Mouse (Mus musculus): Measurements from ENCODE around the gene Zfp449. TPM values are rescaled to one million over a fixed set of nuclear protein-coding genes. Genes with fewer than 3 reads are reported as not detected.

Zfp449 gene
- total and polyA plus RNA-seq, 3 experiments, result 1.3 to 2.2 (median 1.3) TPM

DNA sequence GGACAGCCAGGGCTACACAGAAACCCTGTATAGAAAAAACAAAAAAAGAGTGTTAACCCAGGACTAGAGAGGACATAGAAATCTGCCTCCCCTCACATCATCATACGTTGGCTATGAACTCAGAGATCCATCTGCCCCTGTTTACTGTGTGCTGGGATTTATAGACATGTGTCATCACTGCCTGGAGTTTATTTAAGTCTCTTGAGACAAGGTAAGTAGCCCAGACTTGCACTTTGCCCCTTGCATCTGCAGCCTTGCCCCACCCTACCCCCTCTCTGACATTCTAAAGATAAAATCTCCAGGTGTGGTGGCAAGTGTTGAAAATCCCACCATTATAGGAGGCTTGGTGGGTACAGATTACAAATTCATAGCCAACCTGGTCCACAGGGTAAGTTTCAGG lies 33.4 kb upstream of the Zfp449 start:
- no peaks in the 10 kb centered on the region for H3K9me3 ChIP-seq (replicated peaks; ENCODE audit: low read length)
- in situ Hi-C loops (cut with MboI; ENCODE audit: low pct_ligation_motif_present, low pct_unique_long_range_greater_than_20kb, low sequenced_read_pairs), result no loop called here
- H3K4me1 ChIP-seq (ENCODE audit: control insufficient read depth in 1 of 2, insufficient read depth in 2 of 2), result peaks cover 0 to 3% of the 10 kb centered on the region in 2 experiments; a peak in 1 of 4 replicates
- no peaks in the 10 kb centered on the region for H3K79me2 ChIP-seq (replicated peaks; ENCODE audit: control insufficient read depth, extremely low read depth, insufficient read depth, poor library complexity, severe bottlenecking)
- no peak overlapping the region for H3K4me3 ChIP-seq (replicated peaks in 1 of 3; ENCODE audit: low read depth in 2 of 3, low read length in 2 of 3, poor library complexity in 1 of 3)
- no peak overlapping the region for H3K27ac ChIP-seq (ENCODE audit: insufficient read depth, low read depth)
- dilution Hi-C loops (cut with MboI; ENCODE audit: extremely low pct_ligation_motif_present, extremely low pct_unique_long_range_greater_than_20kb, low sequenced_read_pairs), result no loop called here
- TF ChIP-seq JUND (conservative IDR thresholded peaks at IDR 0.05; ENCODE audit: low read depth, low read length) (no peak), E2F4 (IDR thresholded peaks at IDR 0.05; ENCODE audit: insufficient replicate concordance, low read depth, low read length) (no peak), ETS1 (conservative IDR thresholded peaks at IDR 0.05; ENCODE audit: low read depth, low read length) (no peak), SMC3 (IDR thresholded peaks at IDR 0.05; ENCODE audit: low read depth, low read length) (no peak), NELFE (IDR thresholded peaks at IDR 0.05; ENCODE audit: low read depth, low read length) (no peak), MYC (IDR thresholded peaks at IDR 0.05; ENCODE audit: low read depth, low read length) (no peak), SIN3A (IDR thresholded peaks at IDR 0.05; ENCODE audit: low read length) (no peak), RAD21 (IDR thresholded peaks at IDR 0.05; ENCODE audit: low read depth, low read length) (no peak), USF1 (IDR thresholded peaks at IDR 0.05; ENCODE audit: low read depth, low read length) (no peak), MAFK (IDR thresholded peaks at IDR 0.05; ENCODE audit: insufficient replicate concordance, low read length) (no peak), MAZ (IDR thresholded peaks at IDR 0.05; ENCODE audit: low read depth, low read length) (no peak), IRF4 (IDR thresholded peaks at IDR 0.05; ENCODE audit: low read depth, low read length) (no peak), CHD1 (IDR thresholded peaks at IDR 0.05; ENCODE audit: low read depth, low read length) (no peak), ZKSCAN1 (IDR thresholded peaks at IDR 0.05; ENCODE audit: borderline replicate concordance, low read depth, low read length) (no peak), MEF2A (IDR thresholded peaks at IDR 0.05; ENCODE audit: borderline replicate concordance, low read depth, low read length) (no peak), MXI1 (IDR thresholded peaks at IDR 0.05; ENCODE audit: low read depth, low read length) (no peak), MAX (IDR thresholded peaks at IDR 0.05; ENCODE audit: low read length) (no peak)
- H3K4me2 ChIP-seq (ENCODE audit: insufficient read depth, low read depth, poor library complexity, severe bottlenecking), result no peak overlapping the region
- no peak for DNase-seq (ENCODE audit: extremely low read depth)
- no peaks in the 10 kb centered on the region for H3K27me3 ChIP-seq (replicated peaks)
- no peaks in the 10 kb centered on the region for H3K36me3 ChIP-seq (replicated peaks in 1 of 2; ENCODE audit: control insufficient read depth in 1 of 2, insufficient read depth in 1 of 2, low read length in 1 of 2)
- no peak overlapping the region for H3K9ac ChIP-seq (ENCODE audit: insufficient read depth, low read depth)

DNA sequence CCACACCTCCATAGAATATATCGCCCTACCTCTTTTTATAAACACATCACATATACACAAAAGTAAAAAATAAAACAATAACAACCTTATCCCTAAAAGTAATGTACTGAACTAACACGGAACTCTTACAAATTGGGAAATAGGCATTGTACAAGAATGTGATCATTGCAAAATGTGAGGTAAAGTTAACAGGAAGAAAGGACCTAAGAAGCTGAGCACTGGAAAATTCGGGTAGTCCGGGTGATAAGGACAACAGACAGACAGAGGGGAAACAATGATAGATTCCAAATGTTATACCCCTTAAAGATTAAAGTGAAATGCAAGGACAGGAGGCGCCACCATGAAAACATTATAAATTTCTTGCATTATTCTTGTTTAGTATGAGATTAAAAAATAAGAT lies 24.1 kb upstream of the Zfp449 start:
- H3K27me3 ChIP-seq (replicated peaks), result no peaks in the 10 kb centered on the region
- no peaks in the 10 kb centered on the region for H3K36me3 ChIP-seq (replicated peaks in 1 of 2; ENCODE audit: control insufficient read depth in 1 of 2, insufficient read depth in 1 of 2, low read length in 1 of 2)
- no peaks in the 10 kb centered on the region for H3K4me1 ChIP-seq (ENCODE audit: control insufficient read depth in 1 of 2, insufficient read depth in 2 of 2)
- H3K79me2 ChIP-seq (replicated peaks; ENCODE audit: control insufficient read depth, extremely low read depth, insufficient read depth, poor library complexity, severe bottlenecking), result no peaks in the 10 kb centered on the region
- H3K9ac ChIP-seq (ENCODE audit: insufficient read depth, low read depth), result no peak overlapping the region
- dilution Hi-C loops (cut with MboI; ENCODE audit: extremely low pct_ligation_motif_present, extremely low pct_unique_long_range_greater_than_20kb, low sequenced_read_pairs), result no loop called here
- H3K4me2 ChIP-seq (ENCODE audit: insufficient read depth, low read depth, poor library complexity, severe bottlenecking), result no peak overlapping the region
- H3K27ac ChIP-seq (ENCODE audit: insufficient read depth, low read depth), result no peak overlapping the region
- TF ChIP-seq CHD1 (IDR thresholded peaks at IDR 0.05; ENCODE audit: low read depth, low read length) (no peak), JUND (conservative IDR thresholded peaks at IDR 0.05; ENCODE audit: low read depth, low read length) (no peak), MEF2A (IDR thresholded peaks at IDR 0.05; ENCODE audit: borderline replicate concordance, low read depth, low read length) (no peak), CTCF (conservative IDR thresholded peaks at IDR 0.05 in 1 of 2, IDR thresholded peaks at IDR 0.05 in 1 of 2; ENCODE audit: low read depth in 2 of 2, low read length in 2 of 2) (no peak), IRF4 (IDR thresholded peaks at IDR 0.05; ENCODE audit: low read depth, low read length) (no peak), ZC3H11A (IDR thresholded peaks at IDR 0.05; ENCODE audit: low read depth, low read length) (no peak), USF1 (IDR thresholded peaks at IDR 0.05; ENCODE audit: low read depth, low read length) (no peak), ZNF384 (IDR thresholded peaks at IDR 0.05; ENCODE audit: low read depth, low read length) (no peak), NELFE (IDR thresholded peaks at IDR 0.05; ENCODE audit: low read depth, low read length) (no peak), ELF1 (IDR thresholded peaks at IDR 0.05; ENCODE audit: low read depth, low read length) (no peak), E2F4 (IDR thresholded peaks at IDR 0.05; ENCODE audit: insufficient replicate concordance, low read depth, low read length) (no peak), POLR2AphosphoS2 (IDR thresholded peaks at IDR 0.05; ENCODE audit: low read depth, low read length) (no peak), JUN (IDR thresholded peaks at IDR 0.05; ENCODE audit: insufficient read depth, low read depth, low read length) (no peak)
- no peaks in the 10 kb centered on the region for H3K9me3 ChIP-seq (replicated peaks; ENCODE audit: low read length)
- no peak for DNase-seq (ENCODE audit: extremely low read depth)
- in situ Hi-C loops (cut with MboI; ENCODE audit: low pct_ligation_motif_present, low pct_unique_long_range_greater_than_20kb, low sequenced_read_pairs), result no loop called here
- no peak overlapping the region for H3K4me3 ChIP-seq (replicated peaks in 1 of 3; ENCODE audit: low read depth in 2 of 3, low read length in 2 of 3, poor library complexity in 1 of 3)
